Mouse (Mus musculus): ENCODE results near the gene Fgf18. TPM values are rescaled to one million over a fixed set of nuclear protein-coding genes. Genes with fewer than 3 reads are reported as not detected.

Gene Fgf18
- polyA plus RNA-seq, 1 experiment = 0.62 TPM

DNA sequence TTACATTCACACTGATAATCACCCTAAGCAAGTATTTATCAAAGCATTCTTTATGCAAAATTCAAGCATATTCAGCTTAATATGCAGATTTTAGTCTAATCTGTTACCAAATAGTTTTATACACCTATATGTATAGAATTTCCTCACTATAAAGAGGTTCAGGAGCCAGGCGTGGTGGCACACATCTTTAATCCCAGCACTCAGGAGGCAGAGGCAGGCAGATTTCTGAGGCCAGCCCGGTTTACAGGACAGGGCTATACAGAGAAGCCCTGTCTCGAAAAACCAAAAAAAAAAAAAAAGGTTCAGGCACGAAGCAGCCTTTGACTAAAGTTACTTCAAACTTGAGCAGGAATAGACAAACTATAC lies 4.6 kb upstream of the Fgf18 start:
- Histone ChIP-seq H3K27me3 (ENCODE audit: control insufficient read depth, insufficient read depth, low read length) (peaks cover 10% of the 10 kb centered on the region), H3K36me3 (ENCODE audit: control insufficient read depth, insufficient read depth, low read length) (peaks cover 20% of the 10 kb centered on the region), H3K27ac (ENCODE audit: insufficient read depth, low read length) (no peak overlapping the region), H3K4me3 (ENCODE audit: extremely low read depth, insufficient read depth, insufficient read length) (no peak overlapping the region), H3K4me1 (ENCODE audit: control insufficient read depth, insufficient read depth, insufficient read length) (peaks cover 7% of the 10 kb centered on the region)
- 81% methylated on average over 4 of the region's 4 CpGs for WGBS
- TF ChIP-seq POLR2A (IDR thresholded peaks at IDR 0.05; ENCODE audit: low read depth, low read length) (no peak), CTCF (IDR thresholded peaks at IDR 0.05; ENCODE audit: extremely low read depth, insufficient read depth, insufficient read length, insufficient replicate concordance) (no peak)
- no peak for DNase-seq (ENCODE audit: low read depth in 1 of 2, low spot score in 2 of 2)

DNA sequence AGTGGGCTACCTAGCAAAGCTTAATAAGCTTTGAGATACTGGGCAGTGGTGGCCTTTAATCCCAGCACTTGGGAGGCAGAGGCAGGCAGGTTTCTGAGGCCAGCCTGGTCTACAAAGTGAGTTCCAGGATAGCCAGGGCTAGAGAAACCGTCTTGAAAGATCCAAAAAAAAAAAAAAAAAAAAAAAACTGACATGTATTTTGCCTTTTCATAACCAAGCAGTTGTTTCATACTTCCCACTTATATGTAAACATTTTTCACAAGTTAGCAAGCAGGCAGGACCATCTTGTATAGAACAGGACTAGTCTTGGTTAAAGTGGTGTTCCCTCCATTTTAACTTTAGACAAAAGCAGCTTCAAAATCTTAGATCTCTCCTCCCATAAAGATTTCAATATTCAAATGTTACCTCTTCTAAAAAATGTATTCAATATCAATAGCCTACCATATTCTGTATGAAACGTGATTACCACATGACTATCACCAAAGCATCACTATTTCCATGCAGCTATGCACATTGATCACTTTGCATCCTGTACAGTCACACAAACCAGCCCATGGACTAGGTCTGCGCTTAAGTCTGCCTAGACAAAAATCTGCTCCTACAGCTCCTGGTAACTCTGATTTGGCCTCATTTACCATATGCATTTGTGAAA lies 4.1 kb upstream of the Fgf18 start:
- TF ChIP-seq CTCF (IDR thresholded peaks at IDR 0.05; ENCODE audit: extremely low read depth, insufficient read depth, insufficient read length, insufficient replicate concordance) (no peak), POLR2A (IDR thresholded peaks at IDR 0.05; ENCODE audit: low read depth, low read length) (no peak)
- H3K36me3 ChIP-seq (ENCODE audit: control insufficient read depth, insufficient read depth, low read length) = peaks cover 15% of the 10 kb centered on the region
- H3K4me3 ChIP-seq (ENCODE audit: extremely low read depth, insufficient read depth, insufficient read length) = no peak overlapping the region
- 81% methylated on average over 3 of the region's 3 CpGs for WGBS
- H3K4me1 ChIP-seq (ENCODE audit: control insufficient read depth, insufficient read depth, insufficient read length) = peaks cover 7% of the 10 kb centered on the region
- H3K27me3 ChIP-seq (ENCODE audit: control insufficient read depth, insufficient read depth, low read length) = peaks cover 13% of the 10 kb centered on the region
- no peak for DNase-seq (ENCODE audit: low read depth in 1 of 2, low spot score in 2 of 2)
- no peak overlapping the region for H3K27ac ChIP-seq (ENCODE audit: insufficient read depth, low read length)

GRCm38 (mm10) chr11:33150364-33150763 lies 3.2 kb upstream of the Fgf18 start:
- no peak overlapping the region for H3K4me3 ChIP-seq (ENCODE audit: extremely low read depth, insufficient read depth, insufficient read length)
- H3K36me3 ChIP-seq (ENCODE audit: control insufficient read depth, insufficient read depth, low read length) = peaks cover 12% of the 10 kb centered on the region
- no peak for TF ChIP-seq CTCF (IDR thresholded peaks at IDR 0.05; ENCODE audit: extremely low read depth, insufficient read depth, insufficient read length, insufficient replicate concordance)
- TF ChIP-seq POLR2A (IDR thresholded peaks at IDR 0.05; ENCODE audit: low read depth, low read length) = no peak
- DNase-seq (ENCODE audit: low read depth in 1 of 2, low spot score in 2 of 2) = no peak
- H3K27ac ChIP-seq (ENCODE audit: insufficient read depth, low read length) = no peak overlapping the region
- H3K4me1 ChIP-seq (ENCODE audit: control insufficient read depth, insufficient read depth, insufficient read length) = peaks cover 7% of the 10 kb centered on the region
- H3K27me3 ChIP-seq (ENCODE audit: control insufficient read depth, insufficient read depth, low read length) = peaks cover 13% of the 10 kb centered on the region

- Histone ChIP-seq H3K4me1 (ENCODE audit: control insufficient read depth, insufficient read depth, insufficient read length) (peaks cover 7% of the 10 kb centered on the region), H3K4me3 (ENCODE audit: extremely low read depth, insufficient read depth, insufficient read length) (no peak overlapping the region), H3K27me3 (ENCODE audit: control insufficient read depth, insufficient read depth, low read length) (peaks cover 13% of the 10 kb centered on the region), H3K36me3 (ENCODE audit: control insufficient read depth, insufficient read depth, low read length) (peaks cover 10% of the 10 kb centered on the region), H3K27ac (ENCODE audit: insufficient read depth, low read length) (no peak overlapping the region)
- DNase-seq (ENCODE audit: low read depth in 1 of 2, low spot score in 2 of 2) = no peak
- TF ChIP-seq POLR2A (IDR thresholded peaks at IDR 0.05; ENCODE audit: low read depth, low read length) (no peak), CTCF (IDR thresholded peaks at IDR 0.05; ENCODE audit: extremely low read depth, insufficient read depth, insufficient read length, insufficient replicate concordance) (no peak)
Observed at GRCm38 (mm10) chr11:33149453-33149852, 2.3 kb upstream of the Fgf18 start.

DNA sequence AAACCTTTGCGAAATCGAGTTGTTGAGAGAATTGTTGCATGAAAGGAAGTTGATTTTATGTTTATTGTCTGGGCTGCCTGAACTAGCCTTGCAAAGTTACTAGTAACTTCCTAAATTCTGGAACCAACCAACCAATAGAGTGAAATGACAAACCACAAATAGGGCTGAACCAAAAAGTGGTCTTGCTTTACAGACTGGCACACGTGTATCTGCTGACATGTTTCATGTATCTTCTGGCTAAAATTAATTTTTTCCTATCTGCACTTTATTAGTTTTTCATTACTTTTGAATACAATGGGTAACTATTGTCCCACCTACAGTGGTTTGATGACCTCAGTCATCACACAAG lies 1.9 kb upstream of the Fgf18 start:
- Histone ChIP-seq H3K36me3 (ENCODE audit: control insufficient read depth, insufficient read depth, low read length) (peaks cover 8% of the 10 kb centered on the region), H3K4me3 (ENCODE audit: extremely low read depth, insufficient read depth, insufficient read length) (no peak overlapping the region), H3K4me1 (ENCODE audit: control insufficient read depth, insufficient read depth, insufficient read length) (peaks cover 7% of the 10 kb centered on the region), H3K27ac (ENCODE audit: insufficient read depth, low read length) (no peak overlapping the region), H3K27me3 (ENCODE audit: control insufficient read depth, insufficient read depth, low read length) (peaks cover 13% of the 10 kb centered on the region)
- no peak for DNase-seq (ENCODE audit: low read depth in 1 of 2, low spot score in 2 of 2)
- 28% methylated on average over 3 of the region's 3 CpGs for WGBS
- TF ChIP-seq POLR2A (IDR thresholded peaks at IDR 0.05; ENCODE audit: low read depth, low read length) (no peak), CTCF (IDR thresholded peaks at IDR 0.05; ENCODE audit: extremely low read depth, insufficient read depth, insufficient read length, insufficient replicate concordance) (no peak)

- Histone ChIP-seq H3K27me3 (ENCODE audit: control insufficient read depth, insufficient read depth, low read length) (peaks cover 13% of the 10 kb centered on the region), H3K4me3 (ENCODE audit: extremely low read depth, insufficient read depth, insufficient read length) (peak overlapping the region; percentile 26; the same call in 1 of the 2 replicates), H3K27ac (ENCODE audit: insufficient read depth, low read length) (no peak overlapping the region), H3K36me3 (ENCODE audit: control insufficient read depth, insufficient read depth, low read length) (peaks cover 8% of the 10 kb centered on the region), H3K4me1 (ENCODE audit: control insufficient read depth, insufficient read depth, insufficient read length) (peaks cover 7% of the 10 kb centered on the region)
- TF ChIP-seq POLR2A (IDR thresholded peaks at IDR 0.05; ENCODE audit: low read depth, low read length) = no peak
- peak; percentile 62; the same call in 1 of the 2 replicates for TF ChIP-seq CTCF (IDR thresholded peaks at IDR 0.05; ENCODE audit: extremely low read depth, insufficient read depth, insufficient read length, insufficient replicate concordance)
- WGBS = 18% methylated on average over 23 of the region's 23 CpGs
- DNase-seq (ENCODE audit: low read depth in 1 of 2, low spot score in 2 of 2) = peak; percentile 50 to 53
Observed at GRCm38 (mm10) chr11:33148338-33149087, 1.3 kb upstream of the Fgf18 start.
